Mouse (Mus musculus) embryonic facial prominence, embryonic 15.5 days (tissue): Measurements from ENCODE around the gene Cep170. TPM values are rescaled to one million over a fixed set of nuclear protein-coding genes. Genes with fewer than 3 reads are reported as not detected.
A peak's percentile ranks its signal among the peaks of the same experiment; 100 is the strongest.

Experiments
- ATAC-seq: fragments of 200-750 bp; cut with Nextera tagmentation; 2 replicates; pipeline ENCODE4 v1.8.0; 2017; ENCODE audit warnings: low read depth, moderate TSS enrichment; ENCODE audit not compliant: insufficient number of reproducible peaks, low FRiP score, low TSS enrichment
- H3K27ac ChIP-seq: fragments of 300-500 bp; sonication (generic); replicated peaks from 2 replicates; pipeline ENCODE4 v1.5.1; 2015; ENCODE audit warnings: mild to moderate bottlenecking, inconsistent platforms
- H3K27me3 ChIP-seq: fragments of 300-500 bp; sonication (generic); 2 replicates; pipeline ENCODE4 v1.6.1; 2015; ENCODE audit warnings: inconsistent platforms
- H3K36me3 ChIP-seq: fragments of 300-500 bp; sonication (generic); 2 replicates; pipeline ENCODE4 v1.6.1; 2015; ENCODE audit warnings: mild to moderate bottlenecking, inconsistent platforms
- H3K4me1 ChIP-seq: fragments of 300-500 bp; sonication (generic); 2 replicates; pipeline ENCODE4 v1.6.1; 2015; ENCODE audit warnings: inconsistent platforms
- H3K4me2 ChIP-seq: fragments of 300-500 bp; sonication (generic); replicated peaks from 2 replicates; pipeline ENCODE4 v1.6.1; 2015; ENCODE audit warnings: mild to moderate bottlenecking, inconsistent platforms
- H3K4me3 ChIP-seq: fragments of 300-500 bp; sonication (generic); replicated peaks from 2 replicates; pipeline ENCODE4 v1.5.1; 2015; ENCODE audit warnings: mild to moderate bottlenecking, inconsistent platforms
- H3K9ac ChIP-seq: fragments of 300-500 bp; sonication (generic); 2 replicates; pipeline ENCODE4 v1.6.1; 2015; ENCODE audit warnings: inconsistent platforms
- H3K9me3 ChIP-seq: fragments of 300-500 bp; sonication (generic); replicated peaks from 2 replicates; pipeline ENCODE4 v1.6.1; 2016; ENCODE audit warnings: inconsistent platforms
- whole genome bisulfite sequencing: fragments of 180-500 bp; shearing (Covaris S2); methylation state at CpG from one replicate; pipeline ENCODE4 v1.1.7; 2015; 5-methylcytosine and 5-hydroxymethylcytosine counted together
- polyA plus RNA-seq: library from polyadenylated mRNA; unstranded; fragments of >200 nt; fragmentation: Nextera tagmentation; extraction: Ambion mirVana; gene quantifications from 2 replicates; pipeline ENCODE4 v1.2.1, GENCODE M21; 2015

Cep170 gene
- polyA plus RNA-seq, 1 experiment from 2014 or later = 28.9 TPM

DNA sequence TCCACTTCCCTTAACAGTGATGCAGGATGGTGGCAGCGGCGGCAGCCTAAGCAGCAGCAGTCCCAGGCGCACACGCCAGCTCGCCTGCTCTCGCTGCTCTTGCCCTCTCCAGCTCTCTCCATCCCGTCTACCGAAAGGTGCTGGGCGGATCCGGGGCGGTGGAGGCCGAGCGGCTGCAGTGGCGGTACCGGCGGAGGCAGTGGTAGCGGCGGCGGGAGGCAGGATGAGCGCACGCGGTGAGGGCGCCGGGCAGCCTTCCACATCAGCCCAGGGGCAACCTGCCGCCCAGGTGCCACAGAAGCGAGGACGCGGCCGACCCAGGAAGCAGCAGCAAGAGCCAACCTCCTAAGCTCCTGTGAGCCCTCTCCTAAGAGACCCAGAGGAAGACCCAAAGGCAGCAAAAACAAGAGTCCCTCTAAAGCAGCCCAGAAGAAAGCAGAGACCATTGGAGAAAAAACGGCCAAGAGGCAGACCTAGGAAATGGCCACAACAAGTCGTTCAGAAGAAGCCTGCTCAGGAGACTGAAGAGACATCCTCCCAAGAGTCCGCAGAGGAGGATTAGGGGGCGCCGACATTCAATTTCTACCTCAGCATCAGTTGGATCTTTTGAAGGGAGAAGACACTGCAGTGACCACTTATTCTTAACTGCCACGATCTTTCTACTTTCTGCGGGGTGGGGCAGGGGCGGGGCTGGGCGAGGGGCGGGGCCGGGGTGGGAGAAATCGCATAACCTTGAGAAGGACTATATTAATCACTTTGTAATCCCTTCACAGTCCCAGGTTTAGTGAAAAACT, 21.8 kb upstream of the Cep170 start:
- Histone ChIP-seq H3K4me3 (peak overlapping the region; percentile 41), H3K27ac (no peak overlapping the region), H3K36me3 (no peaks in the 10 kb centered on the region), H3K4me2 (peak overlapping the region; percentile 77), H3K9ac (peak overlapping the region; percentile 5; the same call in 1 of the 2 replicates), H3K27me3 (peaks cover 4% of the 10 kb centered on the region; the same call in 1 of the 2 replicates), H3K9me3 (no peaks in the 10 kb centered on the region), H3K4me1 (peaks cover 6% of the 10 kb centered on the region)
- 4% methylated on average over 41 of the region's 41 CpGs for WGBS
- ATAC-seq = peak; percentile 54; the same call in 1 of the 2 replicates

DNA sequence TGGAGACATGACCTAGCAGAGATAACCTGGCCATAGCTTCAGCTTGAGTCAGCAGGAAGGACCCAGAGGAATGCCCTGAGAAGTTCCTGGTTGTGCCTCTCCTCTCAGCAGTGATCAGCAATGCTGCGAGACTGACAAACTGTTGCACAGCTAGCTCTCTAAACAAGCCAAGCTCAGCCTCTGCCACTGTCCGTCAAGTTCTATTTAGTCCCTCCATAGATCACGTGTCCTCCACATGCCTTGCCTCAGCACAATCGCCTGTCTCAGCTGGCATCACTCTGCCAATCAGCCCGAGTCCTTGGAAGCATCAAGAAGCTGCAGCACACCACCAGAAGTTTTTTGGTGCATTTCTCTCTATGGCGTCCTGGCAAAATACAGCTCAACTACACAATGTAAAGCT, 21.0 kb upstream of the Cep170 start:
- H3K9me3 ChIP-seq = no peaks in the 10 kb centered on the region
- no peak for ATAC-seq
- 0 out of 2 replicates have a peak overlapping the region, but pooled peaks have one; percentile 77 for H3K4me2 ChIP-seq
- peaks cover 6% of the 10 kb centered on the region for H3K4me1 ChIP-seq
- H3K27me3 ChIP-seq = peaks cover 4% of the 10 kb centered on the region; the same call in 1 of the 2 replicates
- H3K9ac ChIP-seq = no peak overlapping the region
- H3K27ac ChIP-seq = no peak overlapping the region
- 48% methylated on average over 6 of the region's 6 CpGs for WGBS
- no peak overlapping the region for H3K4me3 ChIP-seq
- no peaks in the 10 kb centered on the region for H3K36me3 ChIP-seq

DNA sequence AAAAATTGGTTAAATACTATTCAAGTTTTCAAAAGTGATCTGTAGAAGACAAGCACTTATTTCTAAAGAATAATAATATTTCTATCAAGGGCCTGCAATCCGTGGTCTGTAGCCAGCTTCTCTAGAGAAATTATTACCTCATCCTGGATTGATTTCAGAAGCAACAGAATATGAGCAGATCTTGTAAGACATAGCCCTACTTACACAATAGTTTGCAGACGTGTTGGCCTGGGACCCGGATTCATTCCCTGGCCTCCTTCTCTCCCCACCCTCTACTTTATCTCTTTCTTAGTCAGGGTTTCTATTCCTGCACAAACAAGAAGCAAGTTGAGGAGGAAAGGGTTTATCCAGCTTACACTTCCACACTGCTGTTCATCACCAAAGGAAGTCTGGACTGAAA, 20.1 kb upstream of the Cep170 start:
- ATAC-seq = no peak
- 59% methylated on average over 3 of the region's 3 CpGs for WGBS
- peaks cover 6% of the 10 kb centered on the region for H3K4me1 ChIP-seq
- no peak overlapping the region for H3K9ac ChIP-seq
- no peaks in the 10 kb centered on the region for H3K36me3 ChIP-seq
- no peak overlapping the region for H3K4me3 ChIP-seq
- no peak overlapping the region for H3K4me2 ChIP-seq
- H3K27ac ChIP-seq = no peak overlapping the region
- H3K9me3 ChIP-seq = no peaks in the 10 kb centered on the region
- H3K27me3 ChIP-seq = peaks cover 4% of the 10 kb centered on the region; the same call in 1 of the 2 replicates

- no peak overlapping the region for H3K9ac ChIP-seq
Observed at GRCm38 (mm10) chr1:176833257-176833656, 19.4 kb upstream of the Cep170 start.

DNA sequence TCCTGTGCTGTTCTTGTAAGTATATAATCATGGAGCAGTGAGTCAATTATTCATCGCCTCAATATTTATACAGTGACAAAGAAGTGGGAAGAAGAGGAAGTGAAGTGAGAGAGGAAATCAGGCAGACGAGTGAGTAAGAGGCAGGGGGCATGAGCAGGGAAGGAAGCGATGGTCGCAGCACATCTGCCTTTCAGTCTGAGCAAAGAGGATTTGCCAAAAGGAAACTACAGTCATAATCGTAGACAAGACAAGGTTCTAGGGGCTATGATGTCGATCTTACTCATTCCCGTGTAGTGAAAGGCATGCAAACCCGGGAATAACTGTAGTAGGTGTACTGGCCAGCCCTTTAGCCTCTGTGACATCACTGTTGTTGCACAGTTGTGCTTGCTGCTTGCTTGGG, 18.7 kb upstream of the Cep170 start:
- Histone ChIP-seq H3K36me3 (no peaks in the 10 kb centered on the region; the same call in 1 of the 2 replicates), H3K4me1 (peaks cover 6% of the 10 kb centered on the region), H3K27me3 (peaks cover 4% of the 10 kb centered on the region; the same call in 1 of the 2 replicates), H3K4me3 (no peak overlapping the region), H3K27ac (no peak overlapping the region), H3K9ac (no peak overlapping the region), H3K9me3 (no peaks in the 10 kb centered on the region), H3K4me2 (no peak overlapping the region)
- ATAC-seq = no peak
- 73% methylated on average over 8 of the region's 8 CpGs for WGBS

More at GRCm38 (mm10) chr1:176833257-176833656, 19.4 kb upstream of the Cep170 start:
- no peaks in the 10 kb centered on the region for H3K9me3 ChIP-seq
- H3K4me2 ChIP-seq = no peak overlapping the region
- peaks cover 6% of the 10 kb centered on the region for H3K4me1 ChIP-seq
- no peak overlapping the region for H3K4me3 ChIP-seq
- H3K27ac ChIP-seq = no peak overlapping the region
- ATAC-seq = no peak
- H3K27me3 ChIP-seq = peaks cover 4% of the 10 kb centered on the region; the same call in 1 of the 2 replicates
- no peaks in the 10 kb centered on the region; the same call in 1 of the 2 replicates for H3K36me3 ChIP-seq

DNA sequence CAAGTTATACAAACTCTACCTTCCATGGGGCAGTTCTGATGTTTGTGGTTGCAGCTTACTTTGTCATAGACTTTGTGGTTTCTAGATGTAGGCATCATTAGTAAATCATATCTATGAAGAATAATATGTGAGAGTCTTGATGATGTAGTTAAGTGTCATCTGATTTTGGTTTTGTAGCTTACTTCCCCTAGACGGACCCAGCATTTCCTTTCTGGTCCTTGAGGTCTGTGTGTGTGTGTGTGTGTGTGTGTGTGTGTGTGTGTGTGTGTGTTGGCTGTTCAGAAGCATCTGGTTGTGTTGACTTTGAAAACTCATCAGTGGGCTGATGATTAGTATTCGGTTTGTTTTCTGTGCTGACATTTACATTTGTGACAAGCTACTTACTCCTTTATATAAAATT, 18.2 kb upstream of the Cep170 start:
- H3K27ac ChIP-seq = no peak overlapping the region
- peaks cover 4% of the 10 kb centered on the region; the same call in 1 of the 2 replicates for H3K27me3 ChIP-seq
- H3K4me1 ChIP-seq = peaks cover 6% of the 10 kb centered on the region
- ATAC-seq = no peak
- no peak overlapping the region for H3K9ac ChIP-seq
- no peaks in the 10 kb centered on the region for H3K9me3 ChIP-seq
- H3K4me3 ChIP-seq = no peak overlapping the region
- no peaks in the 10 kb centered on the region; the same call in 1 of the 2 replicates for H3K36me3 ChIP-seq
- no peak overlapping the region for H3K4me2 ChIP-seq
- WGBS = 75% methylated on average over 2 of the region's 2 CpGs

DNA sequence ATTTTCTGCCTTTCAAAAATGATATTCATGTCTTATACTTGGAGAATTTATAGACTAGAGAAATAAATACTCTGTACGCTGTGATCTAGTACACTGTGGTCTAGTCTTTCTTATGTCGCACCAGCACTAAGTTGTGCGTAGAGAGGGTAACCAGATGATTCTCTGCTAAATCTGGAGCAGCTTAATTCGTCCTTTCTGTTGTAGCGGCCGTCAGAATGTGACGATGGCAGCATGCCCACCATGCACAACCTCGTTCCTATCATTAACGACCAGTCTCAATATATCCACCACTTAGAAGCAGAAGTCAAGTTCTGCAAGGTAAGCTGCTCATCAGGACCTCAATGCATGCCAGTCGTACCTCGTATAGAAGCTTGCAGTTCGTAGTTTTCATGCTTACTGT, 14.8 kb upstream of the Cep170 start:
- Histone ChIP-seq H3K9me3 (no peaks in the 10 kb centered on the region), H3K4me1 (no peaks in the 10 kb centered on the region), H3K27ac (no peak overlapping the region), H3K27me3 (no peaks in the 10 kb centered on the region), H3K9ac (no peak overlapping the region), H3K36me3 (no peaks in the 10 kb centered on the region; the same call in 1 of the 2 replicates), H3K4me2 (no peak overlapping the region), H3K4me3 (no peak overlapping the region)
- 83% methylated on average over 12 of the region's 12 CpGs for WGBS
- ATAC-seq = no peak

DNA sequence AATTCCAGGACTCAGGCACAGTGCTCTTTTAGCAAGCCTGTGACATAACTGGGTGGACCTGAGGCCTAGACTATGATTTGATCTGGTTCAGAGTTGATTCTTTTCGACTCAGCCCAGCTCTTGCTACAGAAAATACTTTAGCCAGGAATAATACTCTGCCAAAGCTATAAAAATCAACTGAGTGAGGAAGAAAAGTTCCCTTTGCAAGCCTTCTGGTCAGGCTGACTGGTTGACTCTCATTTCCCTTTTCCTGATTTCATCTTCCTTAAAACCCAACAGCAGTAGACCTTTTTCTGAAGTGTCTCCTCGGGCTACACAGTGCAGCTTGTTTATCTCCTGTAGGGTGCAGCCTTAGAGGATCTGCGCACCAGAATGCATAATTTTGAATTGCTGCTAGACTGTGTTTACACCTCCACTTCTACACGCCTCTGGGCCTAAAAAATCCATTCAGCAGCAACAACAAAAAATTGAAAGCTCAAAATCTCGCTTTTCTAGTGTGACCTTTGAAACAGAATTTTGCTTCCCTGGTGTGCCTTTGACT, 14.1 kb upstream of the Cep170 start:
- Histone ChIP-seq H3K27ac (no peak overlapping the region), H3K9me3 (no peaks in the 10 kb centered on the region), H3K4me1 (no peaks in the 10 kb centered on the region), H3K9ac (no peak overlapping the region), H3K4me3 (no peak overlapping the region), H3K36me3 (no peaks in the 10 kb centered on the region; the same call in 1 of the 2 replicates), H3K4me2 (no peak overlapping the region), H3K27me3 (no peaks in the 10 kb centered on the region)
- no peak for ATAC-seq
- WGBS = 66% methylated on average over 5 of the region's 5 CpGs

- H3K4me1 ChIP-seq = no peaks in the 10 kb centered on the region
- H3K4me2 ChIP-seq = no peak overlapping the region
- no peaks in the 10 kb centered on the region; the same call in 1 of the 2 replicates for H3K36me3 ChIP-seq
- 64% methylated on average over 4 of the region's 4 CpGs for WGBS
- no peak overlapping the region for H3K4me3 ChIP-seq
- H3K9me3 ChIP-seq = no peaks in the 10 kb centered on the region
- H3K27me3 ChIP-seq = no peaks in the 10 kb centered on the region
- no peak overlapping the region for H3K9ac ChIP-seq
- no peak overlapping the region for H3K27ac ChIP-seq
- ATAC-seq = no peak
Observed at GRCm38 (mm10) chr1:176827365-176827764, 13.5 kb upstream of the Cep170 start.

DNA sequence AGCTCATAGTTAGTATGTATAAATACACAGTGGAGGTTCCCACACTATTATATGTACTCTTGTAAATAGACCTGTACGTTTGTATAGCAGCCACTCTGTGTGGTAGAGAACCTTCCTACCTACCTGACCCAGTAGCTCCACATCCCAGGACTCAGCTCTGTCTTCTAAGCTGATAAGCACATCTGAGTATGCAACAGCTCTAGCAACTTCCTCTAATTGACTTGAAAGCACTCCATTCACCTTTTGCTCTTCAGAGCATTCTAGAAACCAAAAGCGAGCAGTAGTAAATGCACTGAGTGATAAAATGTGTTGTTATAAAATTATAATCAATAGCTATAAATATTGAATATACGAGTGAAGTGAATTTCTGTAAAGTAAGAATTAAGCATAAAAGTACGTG, 13.1 kb upstream of the Cep170 start:
- WGBS = 88% methylated on average over 4 of the region's 4 CpGs
- H3K9ac ChIP-seq = no peak overlapping the region
- no peaks in the 10 kb centered on the region for H3K27me3 ChIP-seq
- H3K4me3 ChIP-seq = no peak overlapping the region
- H3K9me3 ChIP-seq = no peaks in the 10 kb centered on the region
- H3K27ac ChIP-seq = no peak overlapping the region
- H3K4me1 ChIP-seq = no peaks in the 10 kb centered on the region
- no peaks in the 10 kb centered on the region; the same call in 1 of the 2 replicates for H3K36me3 ChIP-seq
- no peak for ATAC-seq
- H3K4me2 ChIP-seq = no peak overlapping the region

GRCm38 (mm10) chr1:176826186-176826585, 12.3 kb upstream of the Cep170 start:
- Histone ChIP-seq H3K4me3 (no peak overlapping the region), H3K9ac (no peak overlapping the region), H3K9me3 (no peaks in the 10 kb centered on the region), H3K27me3 (no peaks in the 10 kb centered on the region), H3K27ac (no peak overlapping the region), H3K4me2 (no peak overlapping the region), H3K4me1 (no peaks in the 10 kb centered on the region), H3K36me3 (no peaks in the 10 kb centered on the region; the same call in 1 of the 2 replicates)
- 80% methylated on average over 11 of the region's 11 CpGs for WGBS
- ATAC-seq = no peak
